Mouse (Mus musculus) kidney, adult 10 weeks (tissue): ENCODE measurements around the gene Olfr657. TPM values are rescaled to one million over a fixed set of nuclear protein-coding genes. Genes with fewer than 3 reads are reported as not detected.

ENCODE experiments used
- polyA plus RNA-seq: library from polyadenylated mRNA; stranded (reverse); fragments of 350-450 nt; fragmentation: Illumina TruSeq; extraction: RNeasy Lipid Tissue Mini Kit (QIAGEN cat#74804); gene quantifications from one replicate; pipeline ENCODE4 v1.2.3, GENCODE M21; 2014; ENCODE audit warnings: low read depth, low replicate concordance

The Olfr657 gene
- not detected for polyA plus RNA-seq

GRCm38 (mm10) chr7:104624494-104624893, at the start of gene Olfr657:
Gene Olfr657, plus strand, starts transcription at chr7:104624794.

GRCm38 (mm10) chr7:104577014-104577413, 47.6 kb upstream of the Olfr657 start, which contains the start of gene Olfr653:
Gene Olfr653, plus strand, starts transcription at chr7:104577314.

DNA sequence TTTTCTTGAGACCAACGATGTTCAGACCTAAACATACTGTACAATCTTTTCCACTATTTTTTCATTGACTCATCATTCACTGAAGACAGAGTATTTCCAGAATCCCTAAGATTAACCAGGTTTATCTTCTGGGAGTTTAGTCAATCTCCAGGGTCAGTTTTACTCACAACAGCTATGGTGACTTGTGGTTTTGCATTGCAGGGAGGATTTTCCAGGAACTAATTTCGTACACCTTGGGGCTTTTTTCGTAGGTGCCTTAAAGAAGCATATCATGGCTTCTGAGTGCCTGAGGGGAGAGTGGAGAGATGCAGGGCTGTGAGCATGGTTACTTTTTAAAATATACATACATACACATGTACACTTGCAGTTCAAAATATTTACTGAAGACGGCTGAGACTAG, 37.9 kb upstream of the Olfr657 start, which contains the start of gene Olfr654:
Gene Olfr654, plus strand, starts transcription at position 301 of the 400 bp plus-strand sequence.

DNA sequence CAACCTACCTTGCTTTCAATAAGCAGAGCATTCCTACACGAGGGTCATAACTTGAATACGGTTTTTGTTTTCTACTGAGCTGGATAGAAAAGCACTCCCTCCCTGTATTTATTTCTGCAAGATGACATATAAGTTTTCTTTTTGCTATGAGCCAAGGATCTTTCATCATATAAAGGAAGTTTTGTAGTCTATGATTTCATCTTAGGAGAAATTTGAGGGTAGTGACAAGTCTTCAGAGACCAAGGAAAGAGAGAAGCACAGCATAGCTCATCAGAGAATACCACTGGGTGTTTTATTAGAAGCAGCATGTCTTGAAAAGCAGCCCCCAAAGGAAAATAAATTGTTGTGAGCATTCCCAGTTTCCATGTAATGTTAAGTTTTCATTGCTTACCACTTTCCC, 22.9 kb upstream of the Olfr657 start, which contains the start of gene Olfr655:
Gene Olfr655, minus strand, starts transcription at position 101 of the 400 bp plus-strand sequence.

GRCm38 (mm10) chr7:104613655-104614054, 10.9 kb upstream of the Olfr657 start, which contains the start of gene Olfr656:
Gene Olfr656, plus strand, starts transcription at chr7:104613955.

DNA sequence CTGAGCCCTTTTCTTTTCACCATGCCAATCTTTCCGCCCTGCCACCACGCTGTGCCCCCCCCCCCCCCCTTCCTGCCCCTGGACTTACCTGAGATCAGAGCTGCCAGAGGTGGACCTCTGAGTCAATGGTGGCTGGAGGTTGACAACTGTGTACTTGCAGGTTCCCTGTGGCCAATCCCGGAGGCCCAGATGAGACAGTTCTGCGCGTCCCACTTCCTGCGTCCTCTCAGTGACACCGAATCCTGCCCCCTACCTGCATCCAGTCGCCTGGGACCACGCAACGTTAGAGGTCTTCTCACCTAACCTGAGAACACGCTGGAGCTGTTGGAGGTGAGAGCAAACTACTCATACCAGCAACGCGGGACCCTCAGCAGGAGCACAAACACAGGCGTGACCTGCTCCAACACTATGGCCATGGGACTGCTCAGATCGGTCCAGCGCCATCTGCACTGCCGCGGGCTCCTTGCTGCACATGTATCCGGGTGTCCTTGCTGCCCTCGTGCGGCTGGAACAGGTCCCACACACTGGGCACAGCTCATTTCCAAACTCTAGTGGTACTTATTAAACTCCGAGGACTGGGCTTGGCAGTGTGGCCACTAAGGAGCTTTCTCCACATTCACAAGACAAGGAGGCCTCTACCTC, 22.4 kb downstream of the Olfr657 start, which contains the start of gene Olfr658:
Gene Olfr658, minus strand, starts transcription at position 465 of the 642 bp plus-strand sequence.

DNA sequence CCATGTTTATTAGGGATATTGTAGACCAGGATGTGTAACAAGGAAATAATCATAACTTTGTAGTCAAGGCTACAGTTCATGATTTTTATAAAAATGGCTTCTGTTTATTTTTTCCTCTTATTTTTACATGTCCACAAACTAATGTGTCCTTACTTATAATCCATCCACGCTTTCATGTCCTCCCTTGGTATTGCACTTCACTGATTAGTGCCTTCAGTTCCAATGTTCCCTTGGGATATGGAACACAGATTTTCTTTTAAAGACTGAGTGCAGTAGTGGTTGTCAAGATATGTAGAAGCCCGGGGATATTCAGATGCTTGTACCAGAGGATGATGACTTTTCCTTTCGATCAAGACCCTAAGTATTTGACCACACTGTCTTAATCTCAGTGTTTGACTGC, 41.9 kb downstream of the Olfr657 start, which contains the start of gene Olfr659:
Gene Olfr659, plus strand, starts transcription at position 301 of the 400 bp plus-strand sequence.

GRCm38 (mm10) chr7:104686201-104686600, 61.6 kb downstream of the Olfr657 start, which contains the start of gene Olfr661:
Gene Olfr661, plus strand, starts transcription at chr7:104686501.

Other genes starting within 250 kb of the Olfr657 start
- gene Trim30c, start 224.0 kb upstream of the Olfr657 start, polyA plus RNA-seq: not detected
- 12.9 TPM for gene Trim30a, start 159.6 kb upstream of the Olfr657 start, polyA plus RNA-seq
- gene Trim30d, start 116.9 kb upstream of the Olfr657 start, polyA plus RNA-seq: 5.3 TPM
- gene Olfr651, start 74.7 kb upstream of the Olfr657 start, polyA plus RNA-seq: not detected
- gene Olfr652, start 63.9 kb upstream of the Olfr657 start, polyA plus RNA-seq: not detected
- not detected for gene Olfr653, start 47.5 kb upstream of the Olfr657 start, polyA plus RNA-seq
- gene Olfr654, start 37.8 kb upstream of the Olfr657 start, polyA plus RNA-seq: not detected
- gene Olfr655, start 23.0 kb upstream of the Olfr657 start, polyA plus RNA-seq: not detected
- gene Olfr656, start 10.8 kb upstream of the Olfr657 start, polyA plus RNA-seq: not detected
- not detected for gene Olfr658, start 22.5 kb downstream of the Olfr657 start, polyA plus RNA-seq
- gene Olfr659, start 42.0 kb downstream of the Olfr657 start, polyA plus RNA-seq: not detected
- not detected for gene Olfr661, start 61.7 kb downstream of the Olfr657 start, polyA plus RNA-seq
- not detected for gene Usp17le, start 152.7 kb downstream of the Olfr657 start, polyA plus RNA-seq
- gene Usp17lb, start 217.8 kb downstream of the Olfr657 start, polyA plus RNA-seq: not detected
- not detected for gene Usp17la, start 232.2 kb downstream of the Olfr657 start, polyA plus RNA-seq